Comparison of ENCODE assay signal across 9 mouse cellular contexts in the genomic region with DNA sequence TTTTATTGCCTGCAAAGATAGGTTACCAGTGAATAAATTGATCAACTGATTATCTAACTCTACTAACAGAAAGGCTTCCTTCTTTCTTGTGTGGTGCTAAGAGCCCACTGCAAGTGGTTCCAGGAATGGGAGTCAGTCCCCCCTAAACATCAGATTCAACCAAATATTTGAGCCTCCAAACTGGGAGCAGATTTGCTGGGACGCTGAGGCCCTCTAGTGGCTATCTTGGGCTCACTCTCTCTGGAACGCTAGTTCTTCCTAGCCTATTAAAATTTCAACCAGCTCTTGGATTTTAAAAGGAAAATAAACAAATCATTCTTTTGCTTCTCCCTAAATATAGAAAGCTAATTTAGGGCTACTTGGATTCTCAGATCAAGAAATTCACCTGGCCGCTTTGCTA.
DNase-seq lines count a peak whose midpoint lies in the region; ATAC-seq lines count a peak whose summit lies in the region.
"Had no signal": no experiment of that assay in that cellular context is flagged by ENCODE, and none has a peak within 500 bp of the region (broad histone marks: within the 10 kb centered on the region; RNA-seq: fewer than 3 reads in every experiment).

No protein-coding gene starts in this region.

- no peaks in the 10 kb centered on the region for H3K4me1 ChIP-seq in embryonic facial prominence, embryonic 14.5 days (ENCODE audit: control insufficient read depth, insufficient read depth, low read length)
- H3K4me1 ChIP-seq: midbrain, embryonic 12.5 days had no signal

- H3K9ac ChIP-seq in embryonic facial prominence, embryonic 14.5 days (ENCODE audit: low read depth, low read length): no peak overlapping the region
- H3K9ac ChIP-seq: midbrain, embryonic 12.5 days had no signal

- no peak overlapping the region for H3K4me2 ChIP-seq in embryonic facial prominence, embryonic 14.5 days (ENCODE audit: low read depth, low read length)
- H3K4me2 ChIP-seq: midbrain, embryonic 12.5 days had no signal

- ATAC-seq in embryonic facial prominence, embryonic 14.5 days (ENCODE audit: low read depth): no peak
- no peak for ATAC-seq in inflammation-experienced regulatory T-cells, adult 6 months

- no peak overlapping the region for H3K27ac ChIP-seq in embryonic facial prominence, embryonic 14.5 days (replicated peaks; ENCODE audit: low read depth, low read length)
- H3K27ac ChIP-seq: midbrain, embryonic 12.5 days had no signal

- H3K27me3 ChIP-seq in embryonic facial prominence, embryonic 14.5 days (replicated peaks; ENCODE audit: control insufficient read depth, insufficient read depth, low read length): no peaks in the 10 kb centered on the region
- H3K27me3 ChIP-seq: midbrain, embryonic 12.5 days had no signal

- no peak overlapping the region for H3K4me3 ChIP-seq in embryonic facial prominence, embryonic 14.5 days (ENCODE audit: low read depth, low read length)
- H3K4me3 ChIP-seq: midbrain, embryonic 12.5 days had no signal

- H3K36me3 ChIP-seq in embryonic facial prominence, embryonic 14.5 days (ENCODE audit: control insufficient read depth, insufficient read depth, low read length): no peaks in the 10 kb centered on the region
- H3K36me3 ChIP-seq: midbrain, embryonic 12.5 days had no signal

- no peaks in the 10 kb centered on the region for H3K9me3 ChIP-seq in embryonic facial prominence, embryonic 14.5 days (ENCODE audit: control insufficient read depth, low read length)
- H3K9me3 ChIP-seq: midbrain, embryonic 12.5 days had no signal

- whole genome bisulfite sequencing in embryonic facial prominence, embryonic 14.5 days: 27% methylated on average over 3 of the region's 3 CpGs

- DNase-seq in adrenal gland, adult (ENCODE audit: inconsistent age in 2 of 2, low spot score in 1 of 2): peak; percentile 41 to 84
- DNase-seq in adrenal gland, adult 8-10 months: no peak
- peak; percentile 12 for DNase-seq in thymus, postnatal 4 days
- no peak for DNase-seq in thymus, postnatal 25 days
- DNase-seq in embryonic facial prominence, embryonic 14.5 days (ENCODE audit: low spot score): peak; percentile 45
- peak; percentile 10 to 67 for DNase-seq in kidney, postnatal 36 days
- peak; percentile 43 for DNase-seq in lung, postnatal 14 days

Comparison
In these comparisons a context has a peak if more than half of its experiments do, and no peak if none do; other contexts are left out.
1. DNase-seq: peak in adrenal gland, adult (2 of 2), thymus, postnatal 4 days (single experiment), embryonic facial prominence, embryonic 14.5 days (single experiment), kidney, postnatal 36 days (2 of 2) and lung, postnatal 14 days (single experiment); none in adrenal gland, adult 8-10 months (single experiment) and thymus, postnatal 25 days (single experiment).